Comparison of ENCODE assay signal across 27 mouse cellular contexts in genomic region chr5:107173483-107173882, GRCm38 (mm10).
A peak's percentile ranks its signal among the peaks of the same experiment; 100 is the strongest.
DNase-seq lines count a peak whose midpoint lies in the region; ATAC-seq and TF ChIP-seq lines count a peak whose summit lies in the region.
"Had no signal": no experiment of that assay in that cellular context is flagged by ENCODE, and none has a peak within 500 bp of the region (broad histone marks: within the 10 kb centered on the region; RNA-seq: fewer than 3 reads in every experiment).

No protein-coding gene starts in this region.

- H3K4me3 ChIP-seq in liver, postnatal 0 days (ENCODE audit: low read depth, low read length) = no peak overlapping the region
- no peak overlapping the region for H3K4me3 ChIP-seq in liver, embryonic 11.5 days (ENCODE audit: low read depth, low read length)
- H3K4me3 ChIP-seq in liver, embryonic 14.5 days (ENCODE audit: insufficient read depth in 1 of 2, low read depth in 2 of 2, low read length in 2 of 2) = no peak overlapping the region
- no peak overlapping the region for H3K4me3 ChIP-seq in forebrain, embryonic 12.5 days (replicated peaks)
- H3K4me3 ChIP-seq: forebrain, embryonic 15.5 days; heart, embryonic 12.5 days; heart, embryonic 15.5 days had no signal

- no peaks in the 10 kb centered on the region for H3K27me3 ChIP-seq in liver, postnatal 0 days (ENCODE audit: insufficient read depth, low read length)
- no peaks in the 10 kb centered on the region for H3K27me3 ChIP-seq in liver, embryonic 11.5 days (replicated peaks; ENCODE audit: control insufficient read depth, insufficient read depth, low read length)
- H3K27me3 ChIP-seq in liver, embryonic 14.5 days (ENCODE audit: control insufficient read depth, insufficient read depth, low read length) = no peaks in the 10 kb centered on the region
- peaks cover 5% of the 10 kb centered on the region; the same call in 1 of the 2 replicates for H3K27me3 ChIP-seq in forebrain, embryonic 12.5 days
- H3K27me3 ChIP-seq: CH12.LX; heart, embryonic 12.5 days; heart, embryonic 15.5 days; Patski had no signal

- DNase-seq in liver = peak; percentile 19
- DNase-seq in liver, postnatal 0 days = no peak
- no peak for DNase-seq in liver, embryonic 11.5 days (ENCODE audit: low spot score)
- DNase-seq in liver, embryonic 14.5 days (ENCODE audit: low read depth in 3 of 3, low spot score in 3 of 3) = peak in 1 of 3 experiments; percentile 23
- no peak for DNase-seq in left cerebral cortex, adult 11 months (ENCODE audit: low spot score)
- DNase-seq in frontal cortex, adult 2 months (ENCODE audit: extremely low spot score in 1 of 2, low spot score in 1 of 2) = no peak
- DNase-seq: adrenal gland, postnatal 10 days; adrenal gland, postnatal 36 days; B cell, adult 2 months; cerebellum, adult 11-12 months; cerebellum, adult 9-10 months; cerebellum, postnatal 14 days; gastrocnemius, postnatal 14 days; heart, adult 18-20 months; heart, postnatal 10 days; heart, postnatal 4 days had no signal

- H3K9me3 ChIP-seq in liver, postnatal 0 days (ENCODE audit: low read length) = no peaks in the 10 kb centered on the region
- H3K9me3 ChIP-seq in liver, embryonic 11.5 days (ENCODE audit: control insufficient read depth, low read length) = no peaks in the 10 kb centered on the region
- no peaks in the 10 kb centered on the region for H3K9me3 ChIP-seq in liver, embryonic 14.5 days (ENCODE audit: control insufficient read depth, low read length)
- H3K9me3 ChIP-seq in forebrain, embryonic 12.5 days = no peaks in the 10 kb centered on the region
- H3K9me3 ChIP-seq: forebrain, embryonic 15.5 days; G1E; heart, embryonic 12.5 days; heart, embryonic 15.5 days had no signal

- H3K9ac ChIP-seq in liver, postnatal 0 days (replicated peaks) = no peak overlapping the region
- no peak overlapping the region for H3K9ac ChIP-seq in liver, embryonic 11.5 days (ENCODE audit: low read depth, low read length)
- H3K9ac ChIP-seq in liver, embryonic 14.5 days (replicated peaks) = no peak overlapping the region
- no peak overlapping the region for H3K9ac ChIP-seq in forebrain, embryonic 12.5 days
- H3K9ac ChIP-seq: forebrain, embryonic 15.5 days; heart, embryonic 12.5 days; heart, embryonic 15.5 days; hindbrain, embryonic 14.5 days had no signal

- H3K4me1 ChIP-seq in liver, postnatal 0 days (ENCODE audit: insufficient read depth) = peaks cover 1% of the 10 kb centered on the region; the same call in 1 of the 2 replicates
- peaks cover 20% of the 10 kb centered on the region for H3K4me1 ChIP-seq in liver, embryonic 11.5 days (replicated peaks; ENCODE audit: control insufficient read depth, insufficient read depth, low read length)
- peaks cover 0 to 6% of the 10 kb centered on the region in 2 experiments; a peak in 2 of 4 replicates for H3K4me1 ChIP-seq in liver, embryonic 14.5 days (replicated peaks; ENCODE audit: control insufficient read depth in 2 of 2, insufficient read depth in 2 of 2, low read length in 1 of 2)
- peaks cover 16% of the 10 kb centered on the region for H3K4me1 ChIP-seq in forebrain, embryonic 12.5 days

- no peak for ATAC-seq in liver, postnatal 0 days
- peak; percentile 56; the same call in 1 of the 2 replicates for ATAC-seq in liver, embryonic 11.5 days (replicated peaks; ENCODE audit: low FRiP score)
- peak; percentile 60; the same call in 1 of the 2 replicates for ATAC-seq in liver, embryonic 14.5 days (ENCODE audit: insufficient read depth)
- peak; percentile 53 for ATAC-seq in megakaryocyte progenitor cell, adult 5-6 weeks (replicated peaks; ENCODE audit: poor library complexity)
- ATAC-seq in forebrain, embryonic 12.5 days (ENCODE audit: low FRiP score) = no peak
- ATAC-seq: forebrain, embryonic 15.5 days; hindbrain, postnatal 0 days; inflammation-experienced regulatory T-cells, adult 6 months; Patski had no signal

- no peak for TF ChIP-seq EP300 in liver, postnatal 0 days (IDR thresholded peaks at IDR 0.05; ENCODE audit: low read depth)
- TF ChIP-seq EP300 in liver, embryonic 14.5 days (IDR thresholded peaks at IDR 0.05; ENCODE audit: low read depth) = no peak

- H3K36me3 ChIP-seq in liver, postnatal 0 days (replicated peaks; ENCODE audit: insufficient read depth, low read length) = no peaks in the 10 kb centered on the region
- H3K36me3 ChIP-seq in liver, embryonic 11.5 days (ENCODE audit: control insufficient read depth, insufficient read depth, low read length) = peaks cover 2% of the 10 kb centered on the region; the same call in 1 of the 2 replicates
- no peaks in the 10 kb centered on the region for H3K36me3 ChIP-seq in liver, embryonic 14.5 days (replicated peaks; ENCODE audit: control insufficient read depth, insufficient read depth, low read depth)
- H3K36me3 ChIP-seq in forebrain, embryonic 12.5 days (replicated peaks) = no peaks in the 10 kb centered on the region
- H3K36me3 ChIP-seq: forebrain, embryonic 15.5 days; G1E; heart, embryonic 12.5 days; heart, embryonic 15.5 days had no signal

- H3K4me2 ChIP-seq in liver, postnatal 0 days (ENCODE audit: low read depth, low read length) = no peak overlapping the region
- no peak overlapping the region for H3K4me2 ChIP-seq in liver, embryonic 11.5 days
- no peak overlapping the region for H3K4me2 ChIP-seq in liver, embryonic 14.5 days (ENCODE audit: low read depth)
- H3K4me2 ChIP-seq in forebrain, embryonic 12.5 days = no peak overlapping the region
- H3K4me2 ChIP-seq: forebrain, embryonic 15.5 days; heart, embryonic 12.5 days; heart, embryonic 15.5 days; hindbrain, embryonic 14.5 days had no signal

- WGBS in liver, postnatal 0 days (ENCODE audit: insufficient replicate concordance) = 63% methylated on average over 2 of the region's 2 CpGs
- WGBS in liver, embryonic 11.5 days = 67% methylated on average over 2 of the region's 2 CpGs
- WGBS in liver, embryonic 14.5 days (ENCODE audit: insufficient replicate concordance) = 53% methylated on average over 2 of the region's 2 CpGs
- WGBS in forebrain, embryonic 12.5 days = 75% methylated on average over 2 of the region's 2 CpGs

- no peak for TF ChIP-seq CTCF in liver, postnatal 0 days (IDR thresholded peaks at IDR 0.05; ENCODE audit: low read depth)
- no peak for TF ChIP-seq CTCF in liver, embryonic 14.5 days (IDR thresholded peaks at IDR 0.05; ENCODE audit: low read depth)

- H3K27ac ChIP-seq in liver, postnatal 0 days (ENCODE audit: low read depth) = no peak overlapping the region
- H3K27ac ChIP-seq in liver, embryonic 11.5 days (ENCODE audit: low read depth, low read length) = no peak overlapping the region
- H3K27ac ChIP-seq in liver, embryonic 14.5 days = no peak overlapping the region
- H3K27ac ChIP-seq in forebrain, embryonic 12.5 days = no peak overlapping the region
- H3K27ac ChIP-seq: forebrain, embryonic 15.5 days; heart, embryonic 15.5 days; hindbrain, embryonic 14.5 days; hindbrain, postnatal 0 days had no signal

Comparison
In these comparisons a context has a peak if more than half of its experiments do, and no peak if none do; other contexts are left out.
1. ATAC-seq: peak in liver, embryonic 11.5 days (single experiment), liver, embryonic 14.5 days (single experiment) and megakaryocyte progenitor cell, adult 5-6 weeks (single experiment); none in liver, postnatal 0 days (single experiment) and forebrain, embryonic 12.5 days (single experiment).